Mouse (Mus musculus) midbrain, embryonic 13.5 days (tissue): Measurements from ENCODE around the gene Skor1. TPM values are rescaled to one million over a fixed set of nuclear protein-coding genes. Genes with fewer than 3 reads are reported as not detected.

Experiments used
- ATAC-seq: fragments of 200-750 bp; cut with Nextera tagmentation; 2 replicates; pipeline ENCODE4 v1.8.0; 2017; ENCODE audit warnings: mild to moderate bottlenecking, moderate TSS enrichment, moderate library complexity
- H3K27ac ChIP-seq: fragments of 300-500 bp; sonication (generic); 2 replicates; pipeline ENCODE4 v1.5.1; 2015; ENCODE audit warnings: inconsistent platforms, mild to moderate bottlenecking, moderate library complexity
- H3K27me3 ChIP-seq: fragments of 300-500 bp; sonication (generic); 2 replicates; pipeline ENCODE4 v1.6.1; 2015; ENCODE audit warnings: mild to moderate bottlenecking, inconsistent platforms
- H3K36me3 ChIP-seq: fragments of 300-500 bp; sonication (generic); 2 replicates; pipeline ENCODE4 v1.6.1; 2015; ENCODE audit warnings: mild to moderate bottlenecking, inconsistent platforms
- H3K4me1 ChIP-seq: fragments of 300-500 bp; sonication (generic); replicated peaks from 2 replicates; pipeline ENCODE4 v1.6.1; 2015; ENCODE audit warnings: inconsistent platforms
- H3K4me2 ChIP-seq: fragments of 300-500 bp; sonication (generic); replicated peaks from 2 replicates; pipeline ENCODE4 v1.6.1; 2015; ENCODE audit warnings: moderate library complexity, mild to moderate bottlenecking, inconsistent platforms
- H3K4me3 ChIP-seq: fragments of 300-500 bp; sonication (generic); replicated peaks from 2 replicates; pipeline ENCODE4 v1.5.1; 2015; ENCODE audit warnings: mild to moderate bottlenecking, inconsistent platforms
- H3K9ac ChIP-seq: fragments of 300-500 bp; sonication (generic); replicated peaks from 2 replicates; pipeline ENCODE4 v1.6.1; 2015; ENCODE audit warnings: mild to moderate bottlenecking, inconsistent platforms
- H3K9me3 ChIP-seq: fragments of 300-500 bp; sonication (generic); 2 replicates; pipeline ENCODE4 v1.6.1; 2016; ENCODE audit warnings: mild to moderate bottlenecking, inconsistent platforms
- WGBS: fragments of 180-500 bp; shearing (Covaris S2); methylation state at CpG from one replicate; pipeline ENCODE4 v1.1.7; 2015; 5-methylcytosine and 5-hydroxymethylcytosine counted together
- polyA plus RNA-seq: library from polyadenylated mRNA; unstranded; fragments of >200 nt; fragmentation: Nextera tagmentation; extraction: Ambion mirVana; gene quantifications from 2 replicates; pipeline ENCODE4 v1.2.1, GENCODE M21; 2015

Skor1 gene
- polyA plus RNA-seq, 1 experiment from 2014 or later: 2.0 TPM

DNA sequence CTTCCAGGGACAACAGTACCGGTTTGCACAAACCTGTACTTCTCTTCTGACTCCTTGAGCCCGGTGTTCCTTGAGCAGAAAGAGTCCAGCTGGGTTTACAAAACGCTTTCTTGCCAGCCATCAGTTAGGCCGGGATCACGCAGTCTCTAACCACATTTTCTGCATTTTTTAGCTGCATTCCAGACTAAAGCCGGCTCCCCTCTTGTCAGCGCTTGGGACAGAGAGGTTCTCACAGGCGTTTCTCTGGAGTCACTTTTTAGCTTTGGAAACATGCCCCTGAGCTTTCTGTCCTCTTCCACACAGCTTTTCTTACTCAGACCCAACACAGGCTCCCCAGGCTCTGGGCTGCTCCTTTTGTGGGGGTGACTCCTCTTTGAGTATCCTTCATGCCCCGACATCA is 1.5 kb downstream of the Skor1 start:
- no peak overlapping the region; the same call in 1 of the 2 replicates for H3K27ac ChIP-seq
- H3K9ac ChIP-seq: no peak overlapping the region
- no peak for ATAC-seq
- peaks cover 82% of the 10 kb centered on the region for H3K4me1 ChIP-seq
- H3K4me2 ChIP-seq: peak overlapping the region; percentile 17
- no peaks in the 10 kb centered on the region for H3K9me3 ChIP-seq
- H3K27me3 ChIP-seq: peaks cover 100% of the 10 kb centered on the region
- H3K4me3 ChIP-seq: peak overlapping the region; percentile 43
- 1% methylated on average over 9 of the region's 9 CpGs for WGBS
- H3K36me3 ChIP-seq: no peaks in the 10 kb centered on the region

DNA sequence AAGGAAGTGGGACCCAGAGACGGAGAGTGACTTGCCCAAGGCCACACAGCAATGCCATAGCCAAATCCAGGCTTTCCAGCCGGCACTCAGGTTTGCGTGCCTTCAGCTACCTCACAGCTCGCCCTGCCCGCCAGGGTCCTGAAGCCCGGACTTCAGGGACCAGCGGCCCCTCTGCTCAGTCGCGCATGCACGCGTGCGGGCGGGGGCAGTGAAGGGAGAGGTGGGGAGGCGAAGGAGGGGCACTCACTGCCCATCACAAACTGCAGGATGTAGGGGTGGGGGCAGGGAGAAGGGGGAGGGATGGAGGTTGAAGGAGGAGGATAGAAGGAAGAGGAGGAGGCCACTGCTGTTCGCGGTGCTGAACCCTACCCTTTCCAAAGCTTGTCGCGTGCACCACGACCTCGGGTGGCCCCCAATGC is 1.9 kb downstream of the Skor1 start:
- Histone ChIP-seq H3K4me3 (peak overlapping the region; percentile 43), H3K27me3 (peaks cover 100% of the 10 kb centered on the region), H3K36me3 (no peaks in the 10 kb centered on the region), H3K9ac (no peak overlapping the region), H3K27ac (no peak overlapping the region), H3K4me1 (peaks cover 85% of the 10 kb centered on the region), H3K9me3 (no peaks in the 10 kb centered on the region), H3K4me2 (peak overlapping the region; percentile 41)
- no peak for ATAC-seq
- WGBS: under 1% methylated on average over 20 of the region's 20 CpGs

DNA sequence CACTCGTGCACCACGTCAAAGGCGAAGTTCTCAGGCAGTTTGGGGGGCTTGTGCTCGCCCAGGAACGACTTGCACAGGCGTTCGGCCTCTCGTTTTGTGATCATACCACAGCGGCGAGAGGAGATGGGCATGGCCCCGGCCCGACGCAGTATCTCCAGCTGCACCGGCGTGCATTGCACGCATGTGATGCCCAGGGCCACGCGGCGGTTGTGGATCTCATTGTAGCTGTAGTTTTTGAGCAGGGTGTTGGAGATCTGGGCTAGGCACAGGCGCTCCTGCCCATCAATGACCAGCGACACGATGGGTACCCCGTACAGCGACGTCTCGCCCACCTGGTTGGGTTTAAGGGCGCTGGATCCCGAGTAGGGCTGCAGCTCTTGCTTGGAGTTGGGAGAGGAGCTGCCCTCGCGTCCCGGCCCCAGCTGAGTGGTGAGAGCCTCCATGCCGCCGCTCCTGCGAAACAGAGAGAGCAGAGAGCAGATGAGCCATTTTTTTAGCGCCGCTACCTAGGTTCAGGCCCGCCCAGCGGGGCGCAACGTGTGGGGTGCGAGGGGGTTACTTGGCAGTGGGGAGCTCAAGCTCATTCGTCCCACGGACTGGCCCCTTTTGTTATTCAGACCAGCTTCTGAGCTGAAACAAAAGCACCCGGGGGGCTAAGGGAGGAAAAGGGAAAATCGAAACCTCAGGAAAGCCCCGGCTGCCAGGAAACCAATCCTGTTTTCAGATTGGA is 2.5 kb downstream of the Skor1 start:
- Histone ChIP-seq H3K9me3 (no peaks in the 10 kb centered on the region), H3K9ac (no peak overlapping the region; the same call in 1 of the 2 replicates), H3K4me1 (peaks cover 81% of the 10 kb centered on the region)

DNA sequence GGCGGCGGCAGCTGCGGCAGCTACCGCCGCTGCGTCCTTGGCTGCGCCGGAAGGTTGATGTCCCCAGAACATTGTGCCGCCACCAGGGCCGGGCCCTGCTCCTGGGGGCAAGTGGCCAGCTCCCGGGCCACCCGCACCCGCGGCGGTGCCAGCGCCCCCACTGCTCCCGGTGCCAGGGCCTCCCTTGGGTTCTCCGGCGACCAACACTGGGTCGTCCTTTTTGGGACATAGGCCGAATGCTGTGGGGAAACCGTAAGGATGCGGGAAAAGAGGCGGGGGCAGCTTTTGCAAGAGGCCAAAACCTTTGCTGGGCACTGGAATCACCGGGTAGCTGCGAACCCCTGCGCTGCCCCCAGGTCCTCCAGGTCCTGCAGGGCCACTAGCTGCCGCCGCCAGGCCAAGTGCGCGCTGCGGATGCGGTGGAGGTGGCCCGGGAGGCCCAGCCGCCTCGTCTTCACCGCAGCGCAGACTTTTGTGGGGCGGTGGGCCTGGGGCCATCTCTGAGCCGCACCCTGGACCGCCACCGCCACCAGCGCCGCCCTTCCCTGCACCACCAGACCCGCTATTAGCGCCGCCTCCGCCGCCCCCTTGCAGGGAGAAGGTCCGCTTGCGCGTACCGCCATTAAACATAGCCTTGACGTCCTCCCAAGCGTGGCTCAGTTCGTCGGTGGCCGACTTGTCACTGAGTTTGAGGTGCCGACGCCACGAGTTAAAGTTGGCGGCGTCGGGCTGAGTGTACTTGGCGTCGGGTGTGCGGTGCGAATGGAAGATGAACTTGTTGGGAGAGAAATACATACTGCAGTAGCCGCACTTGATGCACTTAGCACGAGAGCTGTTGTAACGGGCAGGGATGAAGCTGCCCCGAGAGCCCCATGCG is 3.3 kb downstream of the Skor1 start:
- Histone ChIP-seq H3K27ac (no peak overlapping the region), H3K27me3 (peaks cover 100% of the 10 kb centered on the region), H3K4me3 (peak overlapping the region; percentile 43), H3K4me1 (peaks cover 74% of the 10 kb centered on the region), H3K4me2 (peak overlapping the region; percentile 41), H3K9me3 (no peaks in the 10 kb centered on the region), H3K9ac (no peak overlapping the region), H3K36me3 (no peaks in the 10 kb centered on the region)
- ATAC-seq: no peak
- 2% methylated on average over 67 of the region's 73 CpGs for WGBS

More for the DNA sequence above, 2.5 kb downstream of the Skor1 start:
- WGBS: under 1% methylated on average over 46 of the region's 46 CpGs
- no peak for ATAC-seq
- H3K27ac ChIP-seq: no peak overlapping the region
- H3K36me3 ChIP-seq: no peaks in the 10 kb centered on the region
- peak overlapping the region; percentile 41 for H3K4me2 ChIP-seq
- H3K4me3 ChIP-seq: peak overlapping the region; percentile 43
- H3K27me3 ChIP-seq: peaks cover 100% of the 10 kb centered on the region

DNA sequence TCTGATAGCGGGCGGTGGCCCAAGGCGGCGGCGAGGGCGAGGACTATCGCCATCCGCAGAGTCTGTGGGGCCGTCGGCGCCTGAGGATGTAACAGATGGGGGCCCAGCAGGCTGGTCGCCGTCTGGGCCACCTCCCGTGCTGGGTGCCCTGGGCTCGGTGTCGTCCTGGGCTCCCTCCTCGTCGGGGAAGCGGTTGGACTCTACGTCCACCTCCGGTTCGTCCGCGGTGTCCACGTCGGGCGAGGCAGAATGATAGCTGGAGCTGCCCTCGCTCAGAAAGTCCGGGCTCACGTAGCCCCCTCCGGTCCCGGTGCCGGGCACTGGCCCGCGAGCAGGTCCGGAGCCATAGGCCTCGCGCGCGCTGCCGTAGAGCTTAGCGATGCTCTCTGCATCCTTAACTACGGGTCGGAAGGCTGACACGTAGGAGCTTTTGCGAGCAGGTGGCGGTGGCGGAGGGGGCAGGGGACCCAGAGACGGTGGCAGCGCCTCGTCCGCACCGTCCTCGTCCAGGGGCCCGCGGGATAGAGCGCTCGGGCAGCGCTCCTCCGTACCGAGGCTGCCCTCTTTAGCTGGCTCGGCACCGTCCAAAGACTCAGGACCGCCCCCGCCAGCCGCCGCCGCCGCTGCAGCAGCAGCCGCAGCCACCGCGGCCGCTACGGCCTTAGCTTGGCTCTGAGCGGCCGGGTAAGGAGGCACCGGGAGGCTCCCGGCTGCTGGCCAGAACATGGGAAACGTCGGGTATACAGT is 4.1 kb downstream of the Skor1 start:
- H3K36me3 ChIP-seq: no peaks in the 10 kb centered on the region
- peak overlapping the region; percentile 43 for H3K4me3 ChIP-seq
- under 1% methylated on average over 78 of the region's 80 CpGs for WGBS
- no peak for ATAC-seq
- H3K4me1 ChIP-seq: peaks cover 71% of the 10 kb centered on the region
- no peak overlapping the region for H3K9ac ChIP-seq
- no peak overlapping the region for H3K27ac ChIP-seq
- H3K9me3 ChIP-seq: no peaks in the 10 kb centered on the region
- H3K27me3 ChIP-seq: peaks cover 100% of the 10 kb centered on the region
- peak overlapping the region; percentile 41 for H3K4me2 ChIP-seq

DNA sequence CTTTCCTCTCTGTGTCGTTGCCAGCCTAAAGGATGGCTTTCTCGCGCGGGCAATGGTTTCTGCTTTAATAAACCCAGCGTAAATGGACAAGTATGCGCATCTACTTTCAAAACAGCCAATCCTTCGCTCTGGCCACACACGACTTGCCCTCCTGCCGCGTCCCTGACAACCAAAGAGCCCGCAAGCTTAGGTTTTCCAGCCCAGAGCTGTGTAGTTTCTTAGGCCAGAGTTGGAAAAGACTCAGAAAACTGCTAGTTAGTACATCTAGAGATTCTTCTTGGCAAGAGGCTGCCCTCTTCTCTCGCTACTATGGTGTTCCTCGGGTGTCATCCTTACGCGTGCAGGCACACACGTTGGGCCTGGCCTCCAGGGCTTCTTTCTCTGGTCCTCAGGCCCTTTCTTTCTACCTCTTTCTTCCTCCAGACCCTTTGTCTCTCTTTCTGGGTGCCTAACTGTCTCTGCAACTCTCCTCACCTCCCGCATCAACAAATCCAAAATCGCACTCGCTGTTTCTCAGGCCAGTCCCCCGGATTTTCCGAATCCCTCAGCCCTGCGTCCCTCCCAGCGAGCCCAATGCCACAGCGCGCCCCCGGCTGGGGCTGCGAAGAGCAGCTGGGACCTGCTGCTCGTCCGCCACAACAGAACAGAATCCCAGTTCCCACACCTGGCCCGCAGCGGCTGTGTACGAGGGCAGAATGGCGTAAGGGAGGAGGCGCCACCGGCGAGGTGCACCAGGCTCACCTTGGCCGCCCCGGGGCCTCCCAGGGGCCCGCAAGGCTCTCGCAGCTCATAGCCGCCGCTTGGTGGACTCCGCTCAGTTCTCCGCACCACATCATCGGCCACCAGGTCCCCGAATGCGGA is 4.9 kb downstream of the Skor1 start:
- Histone ChIP-seq H3K27ac (0 out of 2 replicates have a peak overlapping the region, but pooled peaks have one; percentile 19), H3K27me3 (peaks cover 100% of the 10 kb centered on the region), H3K4me2 (peak overlapping the region; percentile 41), H3K4me1 (peaks cover 66% of the 10 kb centered on the region), H3K4me3 (peak overlapping the region; percentile 43), H3K9me3 (no peaks in the 10 kb centered on the region), H3K9ac (no peak overlapping the region), H3K36me3 (no peaks in the 10 kb centered on the region)
- WGBS: under 1% methylated on average over 47 of the region's 47 CpGs
- no peak for ATAC-seq

DNA sequence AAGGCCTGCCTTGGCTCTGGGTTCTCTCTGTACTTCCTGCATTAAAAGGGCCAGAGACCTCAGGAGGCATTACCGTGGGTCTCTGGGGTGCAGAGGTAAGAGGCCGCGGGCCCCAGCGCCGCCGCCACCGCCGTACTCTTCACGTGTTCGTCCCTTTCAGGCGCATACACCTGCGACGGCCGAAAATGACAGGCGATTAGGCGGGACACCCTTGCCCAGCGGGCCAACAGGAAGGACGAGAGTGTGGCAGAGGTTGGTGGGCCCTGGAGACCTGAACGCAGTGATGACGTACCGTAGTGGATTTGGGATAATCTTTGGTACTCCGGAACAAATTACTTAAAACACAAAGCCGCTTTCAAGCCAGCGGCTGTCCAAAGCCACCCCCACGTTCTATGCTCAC is 5.5 kb downstream of the Skor1 start:
- under 1% methylated on average over 25 of the region's 25 CpGs for WGBS
- H3K36me3 ChIP-seq: no peaks in the 10 kb centered on the region
- no peak for ATAC-seq
- peaks cover 100% of the 10 kb centered on the region for H3K27me3 ChIP-seq
- H3K4me2 ChIP-seq: peak overlapping the region; percentile 41
- H3K9me3 ChIP-seq: no peaks in the 10 kb centered on the region
- H3K27ac ChIP-seq: no peak overlapping the region
- H3K9ac ChIP-seq: no peak overlapping the region; the same call in 1 of the 2 replicates
- H3K4me3 ChIP-seq: peak overlapping the region; percentile 43
- peaks cover 66% of the 10 kb centered on the region for H3K4me1 ChIP-seq

DNA sequence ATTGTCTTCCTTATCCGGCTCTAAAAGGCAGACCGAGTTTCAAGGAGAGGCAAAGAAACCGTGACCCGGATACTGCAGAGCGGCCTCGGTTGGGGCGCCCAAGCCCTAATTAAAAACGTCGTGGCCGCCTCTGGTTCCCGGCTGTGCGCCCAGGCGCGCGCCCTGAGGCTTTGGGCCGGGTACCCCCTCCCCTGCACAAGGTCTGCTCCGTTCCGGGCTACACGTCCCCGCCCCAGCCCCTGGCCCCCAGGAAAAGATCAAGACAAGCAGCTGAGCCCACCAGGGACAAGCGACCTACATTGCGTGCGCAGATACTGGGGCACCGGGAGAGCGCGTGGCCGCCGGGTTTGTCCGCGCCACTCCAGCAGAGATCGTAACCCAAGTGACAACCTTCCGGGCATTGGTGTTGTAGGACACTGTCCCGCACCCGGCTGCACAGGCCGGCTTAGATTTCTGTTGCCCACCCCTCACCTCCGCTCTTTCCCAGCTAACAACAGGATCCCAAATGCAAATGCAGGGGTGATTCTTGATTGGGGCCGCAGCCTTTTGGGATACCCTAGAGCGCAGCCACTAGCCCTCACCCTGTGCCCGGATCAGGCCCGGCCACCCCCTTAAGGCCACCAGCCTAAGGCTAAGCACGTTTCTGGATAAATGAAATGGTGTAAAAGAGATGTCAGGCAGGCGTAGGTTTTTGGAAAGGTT is 6.3 kb downstream of the Skor1 start:
- Histone ChIP-seq H3K4me3 (peak overlapping the region; percentile 23), H3K27ac (no peak overlapping the region), H3K36me3 (no peaks in the 10 kb centered on the region), H3K9ac (no peak overlapping the region), H3K27me3 (peaks cover 100% of the 10 kb centered on the region), H3K4me1 (peaks cover 71% of the 10 kb centered on the region), H3K9me3 (no peaks in the 10 kb centered on the region), H3K4me2 (peak overlapping the region; percentile 38)
- WGBS: under 1% methylated on average over 42 of the region's 42 CpGs
- ATAC-seq: no peak

DNA sequence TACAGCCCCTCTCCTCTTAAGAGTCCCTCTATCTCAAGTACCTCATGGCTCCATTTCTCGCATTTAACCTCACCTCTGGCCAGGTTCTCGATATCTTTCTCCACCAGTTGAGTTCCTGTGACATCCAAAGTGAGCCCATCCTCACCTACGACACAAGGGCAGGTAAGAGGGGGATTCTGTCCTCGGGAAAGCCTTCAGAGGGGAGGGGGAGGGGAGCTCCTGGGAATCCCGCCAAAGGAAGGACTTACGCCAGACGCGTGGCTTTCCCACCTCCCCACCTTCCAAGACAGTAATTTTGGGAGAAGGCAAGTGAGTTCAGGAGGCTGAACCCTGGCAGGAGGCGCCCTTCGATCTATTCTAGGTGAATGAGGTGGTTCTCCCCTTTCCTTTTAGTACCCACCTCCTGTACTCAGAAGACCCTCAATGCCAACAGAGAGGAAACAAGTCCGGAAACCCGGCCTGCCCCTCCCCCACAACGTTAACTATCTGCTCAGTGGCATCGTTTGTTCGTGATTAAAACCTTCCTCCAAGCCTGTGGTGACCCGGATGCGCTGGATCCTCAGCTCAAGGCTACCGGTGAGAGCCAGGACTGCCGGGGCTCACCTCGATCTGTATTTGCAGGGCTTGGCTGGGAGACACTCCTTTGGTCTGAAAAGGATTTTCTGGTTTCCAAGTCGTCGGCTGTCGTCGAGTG is 7.0 kb downstream of the Skor1 start:
- Histone ChIP-seq H3K27ac (no peak overlapping the region), H3K36me3 (no peaks in the 10 kb centered on the region), H3K9me3 (no peaks in the 10 kb centered on the region), H3K9ac (no peak overlapping the region), H3K4me3 (peak overlapping the region; percentile 23), H3K4me1 (peaks cover 72% of the 10 kb centered on the region), H3K4me2 (peak overlapping the region; percentile 38), H3K27me3 (peaks cover 100% of the 10 kb centered on the region)
- 2% methylated on average over 24 of the region's 24 CpGs for WGBS
- no peak for ATAC-seq

DNA sequence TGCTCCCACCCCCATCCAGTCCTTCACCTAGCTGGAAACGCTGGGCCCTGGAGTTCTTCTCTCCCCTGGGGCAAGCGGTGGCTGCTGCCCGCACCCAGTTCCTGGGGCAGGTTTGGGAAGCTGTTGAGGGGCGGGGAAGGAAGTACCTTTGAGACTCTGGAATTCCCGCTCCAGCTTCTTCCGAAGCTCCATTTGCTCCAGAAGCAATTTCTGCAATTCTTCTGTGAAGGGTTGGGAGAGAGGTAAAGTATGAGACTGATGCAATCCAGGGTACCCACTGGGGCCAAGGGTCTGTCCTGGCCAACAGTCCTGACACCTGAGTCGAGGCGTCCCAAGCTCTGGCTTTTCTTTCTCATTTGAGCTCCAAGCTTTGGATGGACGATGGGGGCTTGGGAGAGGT is 8.6 kb downstream of the Skor1 start:
- H3K36me3 ChIP-seq: no peaks in the 10 kb centered on the region
- 0 out of 2 replicates have a peak overlapping the region, but pooled peaks have one; percentile 1 for H3K4me3 ChIP-seq
- 2% methylated on average over 9 of the region's 9 CpGs for WGBS
- ATAC-seq: no peak
- H3K4me1 ChIP-seq: peaks cover 66% of the 10 kb centered on the region
- H3K4me2 ChIP-seq: no peak overlapping the region
- H3K27me3 ChIP-seq: peaks cover 98% of the 10 kb centered on the region
- H3K9ac ChIP-seq: no peak overlapping the region
- no peaks in the 10 kb centered on the region for H3K9me3 ChIP-seq
- no peak overlapping the region for H3K27ac ChIP-seq
